Mouse (Mus musculus): Measurements from ENCODE around the gene Fpr1. TPM values are rescaled to one million over a fixed set of nuclear protein-coding genes. Genes with fewer than 3 reads are reported as not detected.
"Not testable (repeated sequence)": the region's sequence is repeated elsewhere in the genome, so short reads cannot be mapped to it uniquely, and the experiment has no call there.

The Fpr1 gene
- polyA plus RNA-seq (2016; fragmentation: Nextera tagmentation; extraction: Ambion mirVana): not detected in 2 replicates

DNA sequence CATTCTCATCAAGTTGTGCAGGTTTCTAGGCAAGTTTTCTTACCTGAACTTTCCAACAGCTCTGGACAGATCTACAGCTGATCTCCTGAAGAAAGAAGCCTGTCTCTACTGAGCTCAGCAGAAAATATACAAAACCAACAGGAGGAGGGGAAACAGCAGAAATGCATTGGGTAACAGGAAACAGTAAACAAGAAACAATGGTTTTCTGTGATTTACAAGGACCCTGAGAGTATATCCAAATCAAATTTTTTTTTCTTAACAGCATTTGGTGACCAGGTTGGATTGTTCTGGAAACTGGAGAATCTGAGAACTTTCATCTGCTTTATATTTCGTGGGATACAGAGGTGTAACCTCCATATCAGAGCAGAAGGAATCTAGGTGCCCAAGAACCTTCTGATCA, at the start of gene Fpr1:
Gene Fpr1, minus strand, starts transcription at position 101 of the 400 bp plus-strand sequence.
- no peaks in the 10 kb centered on the region for H3K27me3 ChIP-seq (ENCODE audit: insufficient read depth, poor library complexity, severe bottlenecking)
- no peak for DNase-seq (ENCODE audit: low spot score)
- no peaks in the 10 kb centered on the region for H3K4me1 ChIP-seq (replicated peaks)
- no peak within 1 kb of the TSS for H3K27ac ChIP-seq
- 56% methylated on average over 1 of the region's 1 CpGs for WGBS
- no peaks in the 10 kb centered on the region for H3K9me3 ChIP-seq
- no peak within 1 kb of the TSS for H3K4me3 ChIP-seq
- no peaks in the 10 kb centered on the region for H3K36me3 ChIP-seq

DNA sequence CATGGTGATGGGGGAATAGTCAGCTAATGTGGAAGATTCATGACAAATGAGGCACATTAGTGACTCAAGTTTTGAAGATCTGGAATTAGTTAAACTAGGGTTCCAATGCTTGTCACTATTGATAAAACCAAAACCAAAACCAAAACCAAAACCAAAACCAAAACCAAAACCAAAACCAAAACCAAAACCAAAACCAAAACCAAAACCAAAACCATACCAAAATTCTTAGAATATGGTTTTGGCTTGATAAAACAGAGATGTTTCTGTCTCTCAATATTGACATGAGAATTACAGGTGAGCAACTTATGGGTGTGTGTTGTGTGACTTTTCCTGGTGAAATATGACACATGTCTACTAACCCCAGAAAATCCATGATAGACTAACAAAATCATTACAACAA, 34.0 kb upstream of the Fpr1 start:
- no peak for DNase-seq (ENCODE audit: low spot score)
- H3K27ac ChIP-seq: no peak overlapping the region

DNA sequence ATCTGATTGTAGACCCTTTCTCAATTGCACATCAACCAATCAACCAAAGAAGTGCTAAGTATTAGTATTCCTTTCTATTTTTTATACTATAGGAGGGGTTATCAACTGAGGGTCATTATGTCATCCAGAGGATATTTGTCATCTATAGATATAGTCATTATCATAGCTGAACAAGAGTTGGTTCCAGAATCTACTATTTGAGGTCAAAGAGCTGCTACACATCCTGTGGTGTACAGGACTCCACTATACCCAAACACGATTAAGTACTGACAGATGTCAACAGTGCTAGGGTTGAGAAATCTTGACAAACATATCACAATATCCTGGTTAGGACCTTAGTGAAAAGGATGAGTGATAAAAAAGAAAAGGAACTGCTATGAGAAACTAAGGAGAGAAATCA, 33.6 kb upstream of the Fpr1 start:
- DNase-seq (ENCODE audit: low spot score): no peak
- Histone ChIP-seq H3K4me1 (replicated peaks) (no peaks in the 10 kb centered on the region), H3K4me3 (no peak overlapping the region), H3K27ac (no peak overlapping the region), H3K27me3 (ENCODE audit: insufficient read depth, poor library complexity, severe bottlenecking) (no peaks in the 10 kb centered on the region), H3K9me3 (peaks cover 3% of the 10 kb centered on the region; the same call in 1 of the 2 replicates), H3K36me3 (no peaks in the 10 kb centered on the region)
- WGBS: 92% methylated on average over 1 of the region's 1 CpGs

More for the DNA sequence above, 34.0 kb upstream of the Fpr1 start:
- no peak overlapping the region for H3K4me3 ChIP-seq
- H3K36me3 ChIP-seq: no peaks in the 10 kb centered on the region
- H3K27me3 ChIP-seq (ENCODE audit: insufficient read depth, poor library complexity, severe bottlenecking): no peaks in the 10 kb centered on the region
- H3K9me3 ChIP-seq: peaks cover 3% of the 10 kb centered on the region; the same call in 1 of the 2 replicates
- H3K4me1 ChIP-seq (replicated peaks): no peaks in the 10 kb centered on the region

DNA sequence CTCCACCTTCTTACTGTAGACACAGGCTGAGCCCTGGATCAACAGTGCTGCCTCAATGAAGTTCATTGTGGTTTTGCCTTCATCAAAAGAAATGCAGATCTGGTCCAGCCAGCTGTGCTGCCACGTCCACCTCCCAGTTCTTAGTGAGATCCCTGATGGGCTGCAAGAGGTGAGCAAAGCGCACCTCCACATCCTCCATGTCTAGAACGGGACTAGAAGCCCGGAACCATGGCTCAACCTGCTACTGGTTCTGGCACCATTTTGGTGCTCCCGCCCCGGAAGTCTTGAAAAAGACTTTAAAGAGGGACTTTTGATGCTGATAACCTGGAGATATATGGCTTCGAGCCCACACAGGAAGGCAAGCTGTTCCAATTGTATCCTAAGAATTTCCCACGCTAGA, 28.9 kb upstream of the Fpr1 start:
- H3K4me1 ChIP-seq (replicated peaks); H3K27me3 ChIP-seq (ENCODE audit: insufficient read depth, poor library complexity, severe bottlenecking); H3K27ac ChIP-seq; H3K4me3 ChIP-seq; H3K36me3 ChIP-seq; DNase-seq (ENCODE audit: low spot score): not testable (repeated sequence)
- H3K9me3 ChIP-seq: peaks cover 14% of the 10 kb centered on the region; the same call in 1 of the 2 replicates
- WGBS: 88% methylated on average over 8 of the region's 8 CpGs

DNA sequence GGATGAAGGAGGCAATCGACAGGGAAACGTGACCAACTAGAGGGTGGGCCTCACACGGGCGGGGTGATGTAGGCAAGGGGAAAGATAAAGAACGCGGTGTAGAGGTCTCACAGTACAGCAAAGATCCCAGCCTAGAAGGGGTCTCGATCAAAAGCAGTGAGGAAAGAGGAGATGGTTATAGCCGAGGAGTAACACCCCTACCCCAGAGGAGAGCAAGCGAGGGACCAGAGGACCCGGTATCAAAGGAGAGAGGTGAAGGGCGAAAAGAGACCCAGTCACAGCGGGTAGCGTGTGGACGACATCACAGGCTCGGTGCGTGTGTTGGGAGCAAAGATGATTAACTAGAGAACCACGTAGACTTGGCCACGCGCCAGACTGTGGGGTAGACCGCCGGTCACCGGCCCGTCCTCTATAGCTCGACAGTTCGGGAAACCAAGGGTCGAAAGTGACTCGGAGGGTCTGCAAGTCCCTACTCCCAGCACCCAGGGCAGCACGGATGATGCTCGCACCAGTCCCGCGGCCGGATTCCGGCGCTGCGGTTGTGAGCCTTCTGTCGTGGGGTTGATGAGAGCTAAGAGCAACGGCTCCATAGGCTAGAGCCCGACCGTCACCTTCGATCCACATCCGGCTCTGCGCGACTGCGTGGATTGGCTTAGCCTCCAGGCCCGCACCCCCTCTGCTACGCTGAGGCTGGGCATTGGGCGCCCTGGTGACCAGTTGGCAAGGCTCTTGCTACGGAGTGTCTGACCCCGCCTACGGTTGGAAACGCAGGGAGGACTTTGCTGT, 26.1 kb upstream of the Fpr1 start:
- WGBS: 21% methylated on average over 51 of the region's 51 CpGs
- Histone ChIP-seq H3K27ac (peak overlapping the region; percentile 83), H3K27me3 (ENCODE audit: insufficient read depth, poor library complexity, severe bottlenecking) (no peaks in the 10 kb centered on the region), H3K36me3 (no peaks in the 10 kb centered on the region), H3K4me3 (peak overlapping the region; percentile 57), H3K4me1 (replicated peaks) (0 out of 2 replicates have a peak, but pooled peaks cover 6% of the 10 kb centered on the region), H3K9me3 (peaks cover 11% of the 10 kb centered on the region; the same call in 1 of the 2 replicates)
- DNase-seq (ENCODE audit: low spot score): peak; percentile 85

DNA sequence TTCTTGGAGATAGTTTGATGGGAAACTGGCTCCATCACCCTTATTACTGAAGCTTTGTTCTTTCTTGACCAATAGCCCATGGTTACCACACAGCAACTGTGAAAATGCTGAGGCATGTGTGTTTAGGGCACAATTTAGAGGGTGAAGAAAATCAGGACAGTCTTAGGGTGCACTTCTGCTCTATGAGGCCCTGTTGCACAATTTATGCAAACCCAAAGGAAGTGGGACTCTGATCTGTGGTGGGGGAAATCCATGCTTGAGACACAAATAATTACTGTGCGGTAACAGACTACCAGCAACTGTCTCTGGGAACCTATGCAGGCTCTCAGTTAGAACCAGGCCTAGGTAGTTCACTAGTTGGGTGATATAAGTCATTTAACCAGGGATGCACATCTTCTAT, 17.0 kb upstream of the Fpr1 start:
- H3K4me3 ChIP-seq: no peak overlapping the region
- no peaks in the 10 kb centered on the region for H3K9me3 ChIP-seq
- no peaks in the 10 kb centered on the region for H3K36me3 ChIP-seq
- no peak for DNase-seq (ENCODE audit: low spot score)
- no peaks in the 10 kb centered on the region for H3K27me3 ChIP-seq (ENCODE audit: insufficient read depth, poor library complexity, severe bottlenecking)
- WGBS: 85% methylated on average over 1 of the region's 1 CpGs
- no peaks in the 10 kb centered on the region for H3K4me1 ChIP-seq (replicated peaks)
- H3K27ac ChIP-seq: no peak overlapping the region

DNA sequence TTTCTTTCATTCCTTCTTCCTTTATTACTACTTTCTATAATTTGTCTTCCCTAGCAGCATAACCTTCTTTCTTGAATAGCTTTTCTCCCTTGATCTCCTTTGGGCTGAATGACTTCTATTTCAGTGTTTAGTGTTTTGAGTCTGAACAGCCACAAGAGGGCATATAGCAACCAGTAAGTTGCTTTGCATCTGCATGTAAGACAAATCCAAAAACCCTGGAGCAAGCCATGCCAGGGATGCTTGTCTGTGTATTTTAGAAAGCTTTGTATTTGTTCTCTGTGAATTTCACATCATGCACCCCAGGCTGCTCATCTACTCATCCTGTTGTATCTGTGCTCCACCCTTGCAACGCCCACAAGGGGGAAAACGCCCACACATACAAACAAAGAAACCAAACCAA, 15.5 kb upstream of the Fpr1 start:
- no peak for DNase-seq (ENCODE audit: low spot score)
- Histone ChIP-seq H3K36me3 (no peaks in the 10 kb centered on the region), H3K27ac (no peak overlapping the region), H3K27me3 (ENCODE audit: insufficient read depth, poor library complexity, severe bottlenecking) (no peaks in the 10 kb centered on the region), H3K4me3 (no peak overlapping the region), H3K4me1 (replicated peaks) (no peaks in the 10 kb centered on the region), H3K9me3 (no peaks in the 10 kb centered on the region)
- WGBS: 88% methylated on average over 2 of the region's 2 CpGs

DNA sequence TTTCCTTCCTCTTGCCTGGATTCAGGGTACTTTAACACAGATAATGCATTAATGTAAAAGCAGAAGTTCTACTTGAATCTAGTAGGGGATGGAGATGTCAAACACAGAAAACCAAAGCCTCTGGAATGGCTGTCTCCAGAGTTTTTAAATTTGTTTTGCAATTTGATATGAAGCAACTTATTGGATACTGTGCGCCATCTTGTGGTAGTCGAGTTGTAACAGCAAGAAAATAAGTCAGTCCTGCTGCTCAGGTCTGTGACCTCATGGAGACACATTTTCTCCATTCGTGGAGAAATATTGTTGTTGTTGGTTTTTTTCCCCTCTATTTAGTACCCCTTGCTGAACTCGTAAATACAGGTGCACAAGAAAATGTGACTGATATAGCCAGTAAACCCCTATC, 12.3 kb upstream of the Fpr1 start:
- Histone ChIP-seq H3K4me3 (no peak overlapping the region), H3K4me1 (replicated peaks) (no peaks in the 10 kb centered on the region), H3K27me3 (ENCODE audit: insufficient read depth, poor library complexity, severe bottlenecking) (no peaks in the 10 kb centered on the region), H3K27ac (no peak overlapping the region), H3K36me3 (no peaks in the 10 kb centered on the region), H3K9me3 (no peaks in the 10 kb centered on the region)
- WGBS: 5% methylated on average over 4 of the region's 4 CpGs
- DNase-seq (ENCODE audit: low spot score): no peak

DNA sequence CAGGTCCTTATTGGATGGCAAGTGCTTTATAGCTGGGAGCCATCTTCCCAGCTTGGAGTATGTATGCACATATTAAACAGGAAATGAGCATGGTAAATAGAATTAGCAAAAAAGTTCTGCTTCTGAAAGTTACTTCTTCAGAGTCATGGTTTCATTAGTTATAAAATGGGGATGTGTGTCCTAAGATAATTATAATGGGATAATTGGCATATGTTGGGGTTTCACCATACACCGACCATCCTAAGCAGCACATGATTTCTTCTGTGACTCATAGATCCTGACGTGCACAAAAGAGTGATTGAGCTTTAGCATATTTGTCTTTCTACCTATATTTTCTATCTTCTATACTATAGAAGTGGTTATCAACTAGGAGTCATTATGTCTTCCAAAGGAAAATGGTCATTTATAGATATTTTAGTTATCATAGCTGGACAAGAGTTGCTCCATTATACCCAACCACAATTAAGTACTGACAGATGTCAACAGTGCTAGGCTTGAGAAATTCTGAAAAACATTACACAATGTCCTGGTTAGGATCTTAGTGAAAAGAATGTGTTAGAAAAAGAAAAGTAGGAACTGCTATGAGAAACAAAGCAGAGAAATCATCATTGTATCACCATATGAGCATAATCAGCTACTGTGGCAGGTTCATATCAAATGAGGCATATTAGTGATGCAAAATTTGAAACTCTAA, 6.1 kb upstream of the Fpr1 start:
- Histone ChIP-seq H3K9me3 (no peaks in the 10 kb centered on the region), H3K4me3 (no peak overlapping the region), H3K4me1 (replicated peaks) (no peaks in the 10 kb centered on the region), H3K36me3 (no peaks in the 10 kb centered on the region), H3K27me3 (ENCODE audit: insufficient read depth, poor library complexity, severe bottlenecking) (no peaks in the 10 kb centered on the region), H3K27ac (no peak overlapping the region)
- WGBS: 88% methylated on average over 2 of the region's 2 CpGs
- DNase-seq (ENCODE audit: low spot score): no peak

DNA sequence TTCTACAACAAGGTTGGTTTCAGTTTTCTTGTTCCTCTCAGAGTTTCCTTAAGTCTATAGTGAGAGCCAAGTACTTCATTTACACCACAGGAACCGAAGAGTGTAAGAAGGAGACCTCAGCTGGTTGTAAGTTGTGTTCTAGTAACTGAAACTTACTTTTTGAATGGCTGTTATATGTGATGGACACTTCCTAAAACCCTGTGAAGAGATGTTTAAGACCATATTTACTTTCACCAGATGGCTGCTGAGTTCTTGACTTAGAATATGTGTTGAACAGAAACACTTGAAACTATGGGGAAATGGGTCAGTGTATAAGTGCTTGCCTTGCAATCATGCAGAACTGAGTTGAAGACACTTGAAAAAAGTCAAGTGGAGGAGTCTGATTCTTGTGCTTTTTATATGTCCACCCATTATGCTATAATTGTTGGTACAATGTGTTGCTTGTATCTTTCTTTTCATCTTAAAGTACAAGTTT, 4.1 kb upstream of the Fpr1 start, which contains the start of the genes Fpr2 and Fpr3:
Gene Fpr2, plus strand, starts transcription at position 51 of the 475 bp plus-strand sequence.
Gene Fpr3, plus strand, starts transcription at position 79 of the 475 bp plus-strand sequence.
- Histone ChIP-seq H3K27ac (no peak within 1 kb of the TSS), H3K27me3 (ENCODE audit: insufficient read depth, poor library complexity, severe bottlenecking) (no peaks in the 10 kb centered on the region), H3K4me3 (no peak within 1 kb of the TSS), H3K36me3 (no peaks in the 10 kb centered on the region), H3K9me3 (no peaks in the 10 kb centered on the region), H3K4me1 (replicated peaks) (no peaks in the 10 kb centered on the region)
- DNase-seq (ENCODE audit: low spot score): no peak
- 66% methylated on average over 1 of the region's 1 CpGs for WGBS

DNA sequence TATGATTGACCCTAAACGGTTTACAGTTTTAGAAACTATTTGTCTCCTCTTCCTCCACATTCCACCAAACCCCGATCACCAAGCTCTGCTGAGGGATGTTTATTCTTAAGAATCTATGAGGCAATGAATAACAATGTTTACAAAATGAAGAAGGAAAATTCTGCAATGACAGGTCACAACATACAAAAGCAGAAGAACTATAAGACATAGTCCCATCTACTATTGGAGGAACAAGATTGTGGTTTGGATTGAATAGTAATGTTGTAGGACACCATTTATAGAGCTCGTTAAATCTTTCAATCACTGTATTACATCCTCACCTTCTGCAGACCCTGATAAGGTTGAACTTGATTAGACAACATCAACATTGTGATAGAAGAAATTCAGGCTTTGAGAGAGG, 1.1 kb downstream of the Fpr1 start:
- H3K4me1 ChIP-seq (replicated peaks): no peaks in the 10 kb centered on the region
- no peak overlapping the region for H3K4me3 ChIP-seq
- no peaks in the 10 kb centered on the region for H3K9me3 ChIP-seq
- H3K27ac ChIP-seq: no peak overlapping the region
- H3K36me3 ChIP-seq: no peaks in the 10 kb centered on the region
- WGBS: 86% methylated on average over 3 of the region's 3 CpGs
- no peaks in the 10 kb centered on the region for H3K27me3 ChIP-seq (ENCODE audit: insufficient read depth, poor library complexity, severe bottlenecking)
- DNase-seq (ENCODE audit: low spot score): no peak

DNA sequence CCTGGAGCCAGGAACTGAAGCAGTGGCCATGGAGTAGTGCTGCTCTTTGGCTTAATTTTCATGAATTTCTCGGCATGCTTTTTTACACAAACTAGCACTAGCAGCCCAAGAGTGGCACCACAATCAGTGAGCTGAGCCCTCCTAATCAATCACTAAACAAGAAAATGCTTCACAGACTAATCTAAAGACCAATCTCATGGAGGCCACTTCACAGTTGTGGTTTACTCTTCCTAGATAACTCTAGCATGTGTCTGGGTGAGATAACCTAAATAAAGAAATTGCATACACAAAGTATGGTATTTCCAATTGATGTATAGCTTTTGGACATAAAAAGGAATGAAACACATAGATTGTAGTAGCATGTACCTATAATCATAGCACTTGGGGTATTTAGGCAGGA, 4.4 kb downstream of the Fpr1 start:
- WGBS: 84% methylated on average over 1 of the region's 1 CpGs
- no peaks in the 10 kb centered on the region for H3K27me3 ChIP-seq (ENCODE audit: insufficient read depth, poor library complexity, severe bottlenecking)
- no peak overlapping the region for H3K4me3 ChIP-seq
- H3K4me1 ChIP-seq (replicated peaks): no peaks in the 10 kb centered on the region
- no peak overlapping the region for H3K27ac ChIP-seq
- no peaks in the 10 kb centered on the region for H3K9me3 ChIP-seq
- DNase-seq (ENCODE audit: low spot score): no peak
- no peaks in the 10 kb centered on the region for H3K36me3 ChIP-seq

DNA sequence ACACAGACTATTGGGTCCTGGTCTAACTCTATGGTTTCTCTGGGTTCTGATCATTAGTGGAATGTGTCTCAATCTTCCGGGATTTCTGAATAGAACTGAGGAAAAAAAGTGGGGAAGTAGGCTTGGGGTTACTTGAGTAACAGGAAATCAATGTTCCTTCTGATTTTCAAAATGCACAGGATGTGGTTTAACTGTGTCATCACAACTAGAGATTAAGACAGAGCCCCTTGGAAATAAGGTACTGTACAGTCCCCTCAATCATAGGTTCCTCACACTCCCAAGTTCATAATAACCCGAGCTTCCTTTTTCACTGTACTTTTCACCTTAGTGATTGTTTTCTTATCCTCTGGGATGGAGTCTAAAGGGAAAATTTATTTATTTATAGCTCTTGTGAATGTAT, 12.0 kb downstream of the Fpr1 start:
- Histone ChIP-seq H3K27ac (no peak overlapping the region), H3K27me3 (ENCODE audit: insufficient read depth, poor library complexity, severe bottlenecking) (no peaks in the 10 kb centered on the region), H3K9me3 (peaks cover 10% of the 10 kb centered on the region), H3K4me1 (replicated peaks) (no peaks in the 10 kb centered on the region), H3K36me3 (no peaks in the 10 kb centered on the region), H3K4me3 (no peak overlapping the region)
- DNase-seq (ENCODE audit: low spot score): no peak
- 85% methylated on average over 2 of the region's 2 CpGs for WGBS
